Mouse (Mus musculus) midbrain, embryonic 15.5 days (tissue): ENCODE data around the gene Alox5. TPM values are rescaled to one million over a fixed set of nuclear protein-coding genes. Genes with fewer than 3 reads are reported as not detected.
A peak's percentile ranks its signal among the peaks of the same experiment; 100 is the strongest.
"Not testable (repeated sequence)": the region's sequence is repeated elsewhere in the genome, so short reads cannot be mapped to it uniquely, and the experiment has no call there.

ENCODE experiments used
- ATAC-seq: fragments of 200-750 bp; cut with Nextera tagmentation; replicated peaks from 2 replicates; pipeline ENCODE4 v1.8.0; 2017; ENCODE audit warnings: moderate TSS enrichment
- H3K27ac ChIP-seq: fragments of 300-500 bp; sonication (generic); 2 replicates; pipeline ENCODE4 v1.5.1; 2015; ENCODE audit warnings: mild to moderate bottlenecking, inconsistent platforms
- H3K27me3 ChIP-seq: fragments of 300-500 bp; sonication (generic); replicated peaks from 2 replicates; pipeline ENCODE4 v1.6.1; 2015; ENCODE audit warnings: inconsistent platforms
- H3K36me3 ChIP-seq: fragments of 300-500 bp; sonication (generic); replicated peaks from 2 replicates; pipeline ENCODE4 v1.6.1; 2015; ENCODE audit warnings: inconsistent platforms
- H3K4me1 ChIP-seq: fragments of 300-500 bp; sonication (generic); 2 replicates; pipeline ENCODE4 v1.6.1; 2015; ENCODE audit warnings: inconsistent platforms
- H3K4me2 ChIP-seq: fragments of 300-500 bp; sonication (generic); 2 replicates; pipeline ENCODE4 v1.6.1; 2015; ENCODE audit warnings: inconsistent platforms, mild to moderate bottlenecking, moderate library complexity
- H3K4me3 ChIP-seq: fragments of 300-500 bp; sonication (generic); 2 replicates; pipeline ENCODE4 v1.5.1; 2015; ENCODE audit warnings: mild to moderate bottlenecking, inconsistent platforms
- H3K9ac ChIP-seq: fragments of 300-500 bp; sonication (generic); 2 replicates; pipeline ENCODE4 v1.6.1; 2015; ENCODE audit warnings: mild to moderate bottlenecking, inconsistent platforms
- H3K9me3 ChIP-seq: fragments of 300-500 bp; sonication (generic); 2 replicates; pipeline ENCODE4 v1.6.1; 2016; ENCODE audit warnings: inconsistent platforms
- WGBS: fragments of 180-500 bp; shearing (Covaris S2); methylation state at CpG from one replicate; pipeline ENCODE4 v1.1.7; 2015; ENCODE audit warnings: mixed read lengths; 5-methylcytosine and 5-hydroxymethylcytosine counted together
- polyA plus RNA-seq: library from polyadenylated mRNA; unstranded; fragments of >200 nt; fragmentation: Nextera tagmentation; extraction: Ambion mirVana; gene quantifications from 2 replicates; pipeline ENCODE4 v1.2.1, GENCODE M21; 2015

Gene Alox5
- 0.30 and 0.79 TPM in 2 replicates for polyA plus RNA-seq

DNA sequence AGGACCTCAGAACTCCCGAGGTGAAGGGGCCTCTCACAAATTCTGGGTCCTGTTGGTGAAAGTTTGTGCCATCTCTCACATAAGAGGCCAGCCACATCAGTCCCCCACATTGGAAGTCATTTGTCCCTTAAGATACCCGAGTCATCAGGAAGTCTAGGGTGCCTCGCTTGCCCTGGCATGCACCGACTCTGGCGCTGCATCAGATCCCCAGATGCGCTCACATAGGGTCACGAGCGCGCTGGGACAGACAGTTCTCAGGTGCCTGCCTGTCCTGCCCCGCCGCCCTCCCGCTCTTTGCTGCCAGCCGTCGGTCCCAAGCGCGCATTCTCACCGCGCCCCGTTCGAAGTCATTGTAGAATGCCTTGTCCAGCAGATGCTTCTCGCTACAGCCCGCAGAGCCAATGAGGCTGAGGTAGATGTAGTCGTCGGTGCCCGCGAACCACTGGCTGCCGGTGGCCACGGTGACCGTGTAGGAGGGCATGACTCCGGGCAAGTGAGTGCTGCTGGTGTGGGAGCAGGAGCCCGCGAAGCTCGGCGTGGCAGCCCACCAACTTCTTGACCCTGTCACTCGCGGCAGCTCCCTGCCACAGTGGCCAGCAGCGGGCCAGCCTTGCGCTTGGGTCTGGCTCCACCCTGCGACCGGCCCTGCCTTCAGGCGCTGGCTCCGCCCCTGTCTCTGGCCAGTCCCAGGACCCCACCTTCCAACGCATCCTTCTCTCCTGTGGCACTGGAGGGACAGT is at the start of gene Alox5:
Alox5 (minus strand) TSS at position 635 of the 740 bp plus-strand sequence.
- WGBS, result 2% methylated on average over 43 of the region's 43 CpGs
- no peaks in the 10 kb centered on the region for H3K9me3 ChIP-seq
- peak within 1 kb of the TSS; percentile 70 for H3K4me2 ChIP-seq
- H3K4me1 ChIP-seq, result peaks cover 6% of the 10 kb centered on the region
- H3K9ac ChIP-seq, result peak within 1 kb of the TSS; percentile 23; the same call in 1 of the 2 replicates
- H3K27me3 ChIP-seq, result peaks cover 24% of the 10 kb centered on the region
- H3K27ac ChIP-seq, result no peak within 1 kb of the TSS
- no peaks in the 10 kb centered on the region for H3K36me3 ChIP-seq
- 0 out of 2 replicates have a peak, but pooled peaks have one; percentile 60 for ATAC-seq
- H3K4me3 ChIP-seq, result peak within 1 kb of the TSS; percentile 40

DNA sequence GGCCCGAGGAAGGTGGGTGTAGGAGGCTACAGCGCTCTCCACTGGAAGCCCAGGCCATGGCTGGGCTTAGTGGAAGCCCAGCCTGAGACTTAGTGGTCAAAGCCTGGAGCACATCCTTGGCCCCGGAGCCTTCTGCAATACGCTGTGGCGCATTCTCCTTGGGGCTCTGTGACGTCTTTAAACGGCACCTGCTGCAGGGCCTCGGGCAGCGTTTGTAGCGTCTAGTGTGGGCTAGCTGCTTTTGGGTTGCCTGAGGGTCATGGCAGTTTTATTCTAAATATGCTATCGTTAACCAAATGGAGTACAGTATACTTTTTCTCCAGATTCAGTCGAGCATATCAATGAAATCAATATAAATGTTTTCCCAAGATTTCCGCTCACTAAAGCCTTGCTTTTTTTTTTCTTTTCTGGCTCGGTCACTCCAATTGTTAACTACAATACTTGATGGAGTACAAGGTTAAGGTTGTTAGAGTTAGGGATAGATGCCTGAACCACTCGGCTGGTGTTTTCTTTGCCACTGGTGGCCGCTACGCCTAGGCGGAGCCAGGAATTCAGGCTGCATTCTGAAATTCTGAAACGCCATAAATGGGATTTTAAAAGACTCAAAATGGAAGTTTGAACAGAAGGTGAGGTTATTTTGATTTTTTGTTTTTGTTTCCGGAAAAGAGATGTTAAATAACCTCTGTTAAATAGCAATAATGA is 45.5 kb upstream of the Alox5 start, which contains the start of gene Olfr212:
Olfr212 (plus strand) TSS at position 215 of the 702 bp plus-strand sequence.
- 92% methylated on average over 20 of the region's 20 CpGs for WGBS
- ATAC-seq, H3K9ac ChIP-seq, H3K27ac ChIP-seq, H3K4me3 ChIP-seq, H3K4me2 ChIP-seq, H3K9me3 ChIP-seq, H3K27me3 ChIP-seq, H3K4me1 ChIP-seq, H3K36me3 ChIP-seq: not testable (repeated sequence)

DNA sequence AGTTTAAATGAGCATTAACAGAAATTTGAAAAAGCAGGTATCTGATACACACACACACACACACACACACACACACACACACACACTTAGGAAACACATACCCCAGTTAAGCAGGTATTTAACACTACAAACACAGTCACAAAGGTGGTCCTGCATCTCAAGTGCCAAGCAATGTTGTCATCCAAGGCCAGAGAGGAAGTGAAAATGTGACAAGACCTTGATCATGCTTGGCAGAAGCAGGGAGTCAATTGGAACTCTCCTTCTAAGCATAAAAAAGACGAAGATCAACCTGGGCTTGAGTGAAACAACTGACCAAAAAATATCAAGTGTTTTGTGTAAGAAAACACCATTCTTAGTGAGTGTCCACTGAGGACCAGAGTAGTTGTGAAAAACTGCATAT is 35.0 kb upstream of the Alox5 start:
- H3K4me1 ChIP-seq, result no peaks in the 10 kb centered on the region
- H3K36me3 ChIP-seq, result no peaks in the 10 kb centered on the region
- no peak overlapping the region for H3K4me2 ChIP-seq
- H3K9ac ChIP-seq, result no peak overlapping the region
- H3K27me3 ChIP-seq, result no peaks in the 10 kb centered on the region
- no peak for ATAC-seq
- no peak overlapping the region for H3K4me3 ChIP-seq
- H3K9me3 ChIP-seq, result no peaks in the 10 kb centered on the region
- no peak overlapping the region for H3K27ac ChIP-seq
- WGBS, result 80% methylated on average over 1 of the region's 1 CpGs

DNA sequence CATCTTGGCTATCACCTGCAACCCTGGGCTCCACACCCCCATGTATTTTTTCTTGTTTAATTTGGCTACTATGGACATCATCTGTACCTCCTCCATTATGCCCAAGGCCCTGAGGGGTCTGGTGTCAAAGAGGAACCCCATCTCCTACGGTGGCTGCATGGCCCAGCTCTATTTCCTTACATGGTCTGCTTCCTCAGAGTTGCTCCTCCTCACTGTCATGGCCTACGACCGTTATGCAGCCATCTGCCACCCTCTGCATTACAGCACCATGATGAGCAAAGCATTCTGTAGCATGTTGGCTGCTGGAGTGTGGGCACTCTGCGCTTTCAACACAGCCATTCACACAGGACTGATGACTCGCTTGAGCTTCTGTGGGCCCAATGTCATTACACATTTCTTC is 32.8 kb upstream of the Alox5 start:
- Histone ChIP-seq H3K27ac (no peak overlapping the region), H3K4me3 (no peak overlapping the region), H3K36me3 (no peaks in the 10 kb centered on the region), H3K9ac (no peak overlapping the region), H3K9me3 (no peaks in the 10 kb centered on the region), H3K4me1 (0 out of 2 replicates have a peak, but pooled peaks cover 3% of the 10 kb centered on the region), H3K4me2 (no peak overlapping the region), H3K27me3 (no peaks in the 10 kb centered on the region)
- 88% methylated on average over 5 of the region's 5 CpGs for WGBS
- no peak for ATAC-seq

GRCm38 (mm10) chr6:116488791-116489190 is 27.8 kb upstream of the Alox5 start, which contains the start of gene Olfr211:
TSS of gene Olfr211 (plus strand) at chr6:116489091.
- H3K27me3 ChIP-seq, result no peaks in the 10 kb centered on the region
- H3K36me3 ChIP-seq, result no peaks in the 10 kb centered on the region
- no peak within 1 kb of the TSS for H3K9ac ChIP-seq
- no peak within 1 kb of the TSS for H3K4me3 ChIP-seq
- 0 out of 2 replicates have a peak, but pooled peaks cover 3% of the 10 kb centered on the region for H3K4me1 ChIP-seq
- H3K4me2 ChIP-seq, result no peak within 1 kb of the TSS
- H3K27ac ChIP-seq, result no peak within 1 kb of the TSS
- 65% methylated on average over 4 of the region's 4 CpGs for WGBS
- no peaks in the 10 kb centered on the region for H3K9me3 ChIP-seq
- ATAC-seq, result no peak

- H3K27ac ChIP-seq, result no peak overlapping the region
- H3K4me1 ChIP-seq, result 0 out of 2 replicates have a peak, but pooled peaks cover 3% of the 10 kb centered on the region
- H3K9ac ChIP-seq, result no peak overlapping the region
- H3K4me2 ChIP-seq, result no peak overlapping the region
- H3K4me3 ChIP-seq, result no peak overlapping the region
- no peaks in the 10 kb centered on the region for H3K27me3 ChIP-seq
- no peak for ATAC-seq
- 70% methylated on average over 1 of the region's 1 CpGs for WGBS
- H3K9me3 ChIP-seq, result no peaks in the 10 kb centered on the region
- H3K36me3 ChIP-seq, result no peaks in the 10 kb centered on the region
These were observed 25.9 kb upstream of the Alox5 start for GRCm38 (mm10) chr6:116486833-116487232.

GRCm38 (mm10) chr6:116485081-116485480 is 24.1 kb upstream of the Alox5 start:
- no peaks in the 10 kb centered on the region for H3K27me3 ChIP-seq
- no peak for ATAC-seq

GRCm38 (mm10) chr6:116468081-116468480 is 7.1 kb upstream of the Alox5 start:
- Histone ChIP-seq H3K9ac (no peak overlapping the region), H3K9me3 (no peaks in the 10 kb centered on the region), H3K36me3 (no peaks in the 10 kb centered on the region), H3K27me3 (no peaks in the 10 kb centered on the region), H3K4me3 (no peak overlapping the region), H3K4me2 (no peak overlapping the region), H3K4me1 (no peaks in the 10 kb centered on the region), H3K27ac (no peak overlapping the region)
- 35% methylated on average over 3 of the region's 3 CpGs for WGBS
- ATAC-seq, result no peak

More at GRCm38 (mm10) chr6:116485081-116485480, 24.1 kb upstream of the Alox5 start:
- H3K9me3 ChIP-seq, result no peaks in the 10 kb centered on the region
- no peak overlapping the region for H3K4me2 ChIP-seq
- H3K4me1 ChIP-seq, result no peaks in the 10 kb centered on the region
- no peaks in the 10 kb centered on the region for H3K36me3 ChIP-seq
- H3K4me3 ChIP-seq, result no peak overlapping the region
- WGBS, result 83% methylated on average over 1 of the region's 1 CpGs
- H3K9ac ChIP-seq, result no peak overlapping the region
- H3K27ac ChIP-seq, result no peak overlapping the region

DNA sequence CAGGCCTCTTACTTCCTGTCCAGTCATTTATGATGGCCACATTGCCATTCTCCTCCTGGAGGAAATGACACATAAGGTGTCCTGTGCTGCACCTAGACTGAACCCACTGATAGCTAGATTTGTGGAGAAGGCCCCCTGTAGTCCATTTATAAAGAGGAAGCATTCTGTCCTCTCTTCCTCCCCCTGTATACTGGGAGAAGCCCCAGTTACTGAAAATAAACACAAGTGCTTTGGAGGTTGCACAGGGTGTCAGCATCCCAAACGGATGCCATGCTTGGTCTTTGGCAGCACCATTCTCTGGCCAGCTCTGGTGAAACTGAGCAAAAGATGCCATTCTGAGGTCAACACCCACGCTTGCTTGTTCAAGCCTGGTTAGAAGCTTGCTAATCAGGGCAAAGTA is 1.7 kb downstream of the Alox5 start:
- Histone ChIP-seq H3K9me3 (no peaks in the 10 kb centered on the region), H3K4me2 (no peak overlapping the region), H3K4me3 (no peak overlapping the region), H3K27me3 (peaks cover 24% of the 10 kb centered on the region), H3K27ac (no peak overlapping the region), H3K36me3 (no peaks in the 10 kb centered on the region), H3K4me1 (peaks cover 6% of the 10 kb centered on the region), H3K9ac (no peak overlapping the region)
- 90% methylated on average over 2 of the region's 2 CpGs for WGBS
- ATAC-seq, result no peak

DNA sequence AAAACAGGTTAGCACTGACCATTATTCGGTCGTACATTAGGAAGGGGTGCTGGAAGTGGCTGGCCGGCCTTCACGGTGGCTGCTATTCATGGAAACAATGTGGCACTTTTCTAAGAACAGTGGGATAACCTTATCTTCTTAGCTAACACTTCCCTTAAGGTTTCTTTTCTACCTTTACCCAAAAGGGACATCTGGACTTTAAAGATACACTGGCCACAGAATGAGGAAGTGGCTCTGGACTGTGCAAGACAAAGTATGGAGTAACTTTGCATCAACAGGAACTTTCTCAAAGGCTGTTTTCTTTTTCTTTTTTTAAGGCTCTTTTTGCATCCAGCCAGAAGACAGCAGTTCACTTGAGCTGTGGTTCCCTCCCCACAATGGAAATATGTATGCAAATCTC is 2.2 kb downstream of the Alox5 start:
- Histone ChIP-seq H3K27me3 (peaks cover 24% of the 10 kb centered on the region), H3K4me2 (no peak overlapping the region), H3K27ac (no peak overlapping the region), H3K9ac (no peak overlapping the region), H3K4me1 (peaks cover 6% of the 10 kb centered on the region), H3K4me3 (no peak overlapping the region), H3K9me3 (no peaks in the 10 kb centered on the region), H3K36me3 (no peaks in the 10 kb centered on the region)
- ATAC-seq, result no peak
- 75% methylated on average over 4 of the region's 4 CpGs for WGBS

GRCm38 (mm10) chr6:116456482-116456881 is 4.5 kb downstream of the Alox5 start:
- peaks cover 18% of the 10 kb centered on the region for H3K27me3 ChIP-seq
- WGBS, result 92% methylated on average over 1 of the region's 1 CpGs
- no peaks in the 10 kb centered on the region for H3K36me3 ChIP-seq
- H3K27ac ChIP-seq, result no peak overlapping the region
- peaks cover 6% of the 10 kb centered on the region for H3K4me1 ChIP-seq
- H3K9me3 ChIP-seq, result no peaks in the 10 kb centered on the region
- ATAC-seq, result no peak
- H3K4me2 ChIP-seq, result no peak overlapping the region
- no peak overlapping the region for H3K4me3 ChIP-seq
- H3K9ac ChIP-seq, result no peak overlapping the region

DNA sequence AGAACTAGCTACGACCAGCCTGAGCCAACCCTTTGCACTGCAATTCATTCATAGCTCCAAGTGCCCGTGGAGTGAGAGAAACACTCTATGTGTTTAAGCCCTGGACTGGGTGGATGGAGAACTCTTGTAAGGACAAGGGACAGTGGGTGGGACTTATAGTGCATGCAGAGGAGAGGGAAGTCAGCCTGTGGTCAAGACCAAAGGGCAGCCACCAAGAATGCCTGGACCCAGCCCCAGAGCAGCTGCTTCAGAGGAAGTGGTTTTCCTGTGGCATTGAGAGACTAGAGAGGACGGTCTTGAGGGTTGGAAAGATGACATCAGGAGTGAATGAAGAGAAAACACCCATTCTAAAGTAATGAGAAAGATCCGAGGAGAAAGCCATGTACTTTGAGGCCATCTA is 5.2 kb downstream of the Alox5 start:
- Histone ChIP-seq H3K27ac (no peak overlapping the region), H3K4me3 (no peak overlapping the region), H3K36me3 (no peaks in the 10 kb centered on the region), H3K9ac (no peak overlapping the region), H3K27me3 (peaks cover 11% of the 10 kb centered on the region), H3K9me3 (no peaks in the 10 kb centered on the region), H3K4me1 (peaks cover 3% of the 10 kb centered on the region), H3K4me2 (no peak overlapping the region)
- WGBS, result 82% methylated on average over 4 of the region's 4 CpGs
- no peak for ATAC-seq
